Mouse (Mus musculus) kidney, adult 2 months (tissue): ENCODE results near the gene Svep1.

Experiments
- CTCF ChIP-seq: fragments of 200-500 bp; conservative IDR thresholded peaks from 2 replicates; pipeline ENCODE4 v1.5.1; 2011; ENCODE audit warnings: low read depth, mild to moderate bottlenecking, control low read depth, low read length, moderate library complexity, mixed read lengths; ENCODE audit not compliant: insufficient read depth, insufficient read length
- POLR2A ChIP-seq: fragments of 200-500 bp; IDR thresholded peaks from one replicate; pipeline ENCODE4 v1.6.1; 2011; ENCODE audit warnings: low read depth, low read length, control low read depth

DNA sequence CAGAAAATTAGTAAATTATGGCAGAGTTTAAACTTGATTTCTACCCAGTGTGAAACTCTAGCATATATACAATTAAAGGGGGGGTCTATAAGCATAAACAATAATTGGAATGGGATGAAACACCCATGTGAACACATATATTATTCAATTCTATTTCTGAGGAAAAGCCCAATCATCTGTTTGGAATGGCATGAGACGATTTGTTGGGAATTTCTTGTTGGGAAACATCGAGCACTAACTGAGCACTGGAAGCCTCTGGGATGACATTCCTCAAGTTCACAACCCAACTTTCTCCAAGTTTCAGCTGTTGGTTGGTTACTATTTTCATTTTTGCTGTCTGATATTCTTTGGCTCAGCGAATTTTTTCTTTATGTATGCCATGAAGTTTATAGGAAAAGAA lies 21.3 kb downstream of the Svep1 start:
- TF ChIP-seq CTCF (no peak), POLR2A (no peak)
